Mouse (Mus musculus) left cerebral cortex, postnatal 10 days (tissue): ENCODE data around the gene Syde2. TPM values are rescaled to one million over a fixed set of nuclear protein-coding genes. Genes with fewer than 3 reads are reported as not detected.
A peak's percentile ranks its signal among the peaks of the same experiment; 100 is the strongest.

Experiments
- DNase-seq, 2 experiments: peaks; one replicate each; pipeline ENCODE4 v3.0.0; 2021 to 2022; ENCODE audit warnings: low spot score in 2 of 2, mixed read lengths in 1 of 2; ENCODE audit errors: extremely low spot score in 1 of 2
- intact Hi-C: fragments of 180-260 bp; cut with DNase I; formaldehyde crosslinking; loops from one replicate; pipeline ENCODE4 v1.15.1; 2025
- total RNA-seq, 2 experiments: library from RNA; stranded (reverse); gene quantifications; 2 replicates each; pipeline ENCODE4 v1.2.3; 2021

The Syde2 gene
- total RNA-seq, 2 experiments from 2014 or later: 3.1 to 4.3 TPM

DNA sequence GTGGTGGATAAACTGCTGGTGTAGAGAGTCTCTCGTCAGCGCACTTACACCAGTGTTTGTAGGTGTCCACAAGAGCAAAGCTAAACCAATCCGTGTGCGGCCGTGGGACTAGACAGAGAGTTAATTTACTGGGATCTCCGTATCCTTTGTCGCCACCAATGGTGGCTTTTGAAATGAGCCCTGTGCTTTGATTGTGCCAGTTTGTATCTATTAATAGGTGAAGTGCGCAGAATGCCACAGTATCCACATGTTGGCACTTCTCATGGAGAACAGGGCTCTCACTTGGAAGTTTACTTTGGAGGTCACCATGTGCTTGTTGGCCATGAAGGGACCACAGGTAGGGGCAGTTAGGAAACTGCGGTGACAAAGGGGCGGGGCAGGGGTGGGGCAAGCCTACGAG, 53.7 kb downstream of the Syde2 start:
- DNase-seq: no peak
- intact Hi-C loops: no loop called here

DNA sequence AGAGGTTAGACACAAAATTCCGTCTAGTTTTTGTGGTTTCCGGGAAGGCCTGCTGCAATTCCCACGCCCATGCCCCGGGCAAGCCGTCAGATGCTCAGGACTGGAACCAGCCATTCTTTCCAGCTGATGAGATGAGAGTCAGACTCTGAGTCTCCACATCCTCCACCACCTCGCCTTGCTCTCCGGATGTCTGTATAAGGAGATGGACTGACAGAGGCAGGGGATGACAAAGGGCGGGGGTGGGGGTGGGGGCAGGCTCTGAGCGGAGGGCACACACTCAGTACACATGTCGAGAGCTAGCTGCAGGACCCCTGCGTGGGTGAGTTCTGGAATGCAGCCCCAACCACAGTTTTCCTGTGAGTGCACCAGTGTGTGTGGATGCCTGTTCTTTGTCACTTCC, 57.3 kb downstream of the Syde2 start:
- intact Hi-C loops: no loop called here
- no peak for DNase-seq

- intact Hi-C loops: no loop called here
- DNase-seq: no peak
These were observed 58.4 kb downstream of the Syde2 start for GRCm38 (mm10) chr3:146046076-146046475.

GRCm38 (mm10) chr3:146047704-146048207, 60.1 kb downstream of the Syde2 start:
- intact Hi-C loops: no loop called here
- DNase-seq: peak in 1 of 2 experiments; percentile 82

- intact Hi-C loops: no loop called here
- DNase-seq: no peak
These were observed 62.3 kb downstream of the Syde2 start for GRCm38 (mm10) chr3:146049951-146050350.

- peak in 1 of 2 experiments; percentile 53 for DNase-seq
- intact Hi-C loops: no loop called here
These were observed 63.8 kb downstream of the Syde2 start for GRCm38 (mm10) chr3:146051277-146052007.

DNA sequence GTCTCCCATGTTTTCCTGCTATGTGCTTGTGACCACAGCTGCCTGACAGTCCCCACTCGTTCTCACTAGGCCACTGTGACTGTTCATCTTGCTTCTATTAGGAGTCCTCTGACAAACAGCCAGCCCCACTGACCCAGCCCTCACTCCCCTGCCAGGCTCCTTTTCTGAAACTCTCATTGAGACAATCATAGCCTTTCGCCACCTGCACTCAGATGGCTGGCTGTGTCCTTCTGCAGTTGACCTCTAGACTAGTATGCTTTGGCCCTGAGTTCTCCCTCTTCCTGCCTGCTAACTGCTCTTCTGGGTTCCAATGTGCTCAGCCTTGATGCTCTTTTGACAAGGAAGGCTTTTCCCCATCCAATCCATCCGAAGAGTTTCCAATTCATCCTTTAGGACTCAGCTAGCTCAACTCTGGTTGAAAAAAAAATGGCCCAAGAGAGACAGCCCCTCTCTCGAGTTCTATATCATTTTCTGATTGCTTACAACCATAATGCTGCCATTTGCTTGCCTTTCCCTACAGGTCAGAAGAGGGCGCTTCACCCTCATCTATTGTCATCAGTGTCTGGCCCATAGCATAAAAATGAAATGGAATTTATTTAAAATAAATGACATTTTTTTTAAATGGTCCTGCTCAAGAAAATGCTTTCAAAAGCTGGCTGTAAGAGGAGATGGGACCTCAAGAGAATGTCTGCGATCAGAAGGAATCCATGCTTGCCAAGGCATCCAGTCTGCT, 65.6 kb downstream of the Syde2 start:
- no peak for DNase-seq
- intact Hi-C loops: no loop called here

DNA sequence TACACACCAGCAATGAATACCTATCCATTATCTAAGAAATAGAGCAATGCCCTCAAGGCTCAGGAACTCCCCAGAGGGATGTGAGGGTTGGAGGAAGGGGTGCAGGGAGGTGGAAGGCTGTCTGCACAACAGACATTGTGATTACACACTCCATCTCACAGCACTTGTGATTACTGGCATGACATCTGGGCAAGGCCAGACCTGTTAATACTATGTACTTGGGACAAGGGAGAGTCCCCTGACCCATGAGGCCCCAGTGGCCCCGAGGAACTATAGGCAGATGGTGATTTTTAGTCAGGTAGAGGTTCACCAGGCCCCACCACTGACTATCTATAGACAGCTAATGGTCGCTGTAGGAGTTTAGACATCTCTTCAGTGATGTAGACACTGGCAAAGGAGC, 66.2 kb downstream of the Syde2 start:
- intact Hi-C loops: no loop called here
- DNase-seq: no peak

- intact Hi-C loops: loop anchor here (5.0 kb wide), 1 partner anchor 105 kb away; no protein-coding TSS in a partner anchor
- DNase-seq: no peak
These were observed 69.5 kb downstream of the Syde2 start for GRCm38 (mm10) chr3:146057131-146057530.

GRCm38 (mm10) chr3:146058263-146058662, 70.6 kb downstream of the Syde2 start:
- intact Hi-C loops: loop anchor here (1.0 to 5.0 kb wide), 2 partner anchors 106 to 120 kb away; no protein-coding TSS in a partner anchor

GRCm38 (mm10) chr3:146059356-146059926, 71.8 kb downstream of the Syde2 start:
- intact Hi-C loops: loop anchor here (5.0 kb wide), 1 partner anchor 107 kb away; no protein-coding TSS in a partner anchor

More at GRCm38 (mm10) chr3:146058263-146058662, 70.6 kb downstream of the Syde2 start:
- DNase-seq: peak in 1 of 2 experiments; percentile 32

GRCm38 (mm10) chr3:146063146-146063545, 75.5 kb downstream of the Syde2 start:
- intact Hi-C loops: no loop called here
- DNase-seq: no peak

More at GRCm38 (mm10) chr3:146059356-146059926, 71.8 kb downstream of the Syde2 start:
- no peak for DNase-seq

- DNase-seq: no peak
- intact Hi-C loops: no loop called here
These were observed 81.6 kb downstream of the Syde2 start for GRCm38 (mm10) chr3:146069276-146069675.

Other genes with a start within 250 kb of the Syde2 start
- gene Ddah1, start 229.2 kb upstream of the Syde2 start, total RNA-seq: 10 to 100 TPM; 87.0 to 87.8 TPM
- gene Bcl10, start 65.1 kb upstream of the Syde2 start, total RNA-seq: 10 to 100 TPM; 15.8 to 16.2 TPM
- gene 2410004B18Rik, start 49.9 kb upstream of the Syde2 start, total RNA-seq: 10 to 100 TPM; 41.2 to 47.4 TPM
- under 1 TPM; 0.26 to 0.36 TPM for gene Wdr63, start 120.3 kb downstream of the Syde2 start, total RNA-seq
- not detected for gene Mcoln3, start 129.6 kb downstream of the Syde2 start, total RNA-seq
- gene Mcoln2, start 162.0 kb downstream of the Syde2 start, total RNA-seq: under 1 TPM in 1 of 2 experiments, not detected in 1; 0.60 TPM
- under 1 TPM; 0.36 to 0.58 TPM for gene Lpar3, start 233.1 kb downstream of the Syde2 start, total RNA-seq